Mouse (Mus musculus): ENCODE results near the gene Gla. TPM values are rescaled to one million over a fixed set of nuclear protein-coding genes. Genes with fewer than 3 reads are reported as not detected.

Gla gene
- 8.1 and 8.8 TPM in 2 replicates for polyA plus RNA-seq (2011; ENCODE audit: insufficient read depth, insufficient read length, low read depth, missing spikeins)

GRCm38 (mm10) chrX:134600659-134601379, at the start of gene Gla, which contains the start of gene Hnrnph2:
Gla (minus strand) TSS chrX:134601125.
Hnrnph2 (plus strand) TSS chrX:134601179.
- Histone ChIP-seq H3K27me3 (ENCODE audit: control insufficient read depth, insufficient read depth, low read length, poor library complexity, severe bottlenecking) (no peaks in the 10 kb centered on the region), H3K9ac (ENCODE audit: low read depth, poor library complexity, severe bottlenecking) (peak within 1 kb of the TSS; percentile 92), H3K27ac (ENCODE audit: insufficient read depth, low read length) (peak within 1 kb of the TSS; percentile 80; the same call in 1 of the 2 replicates), H3K36me3 (ENCODE audit: control insufficient read depth, insufficient read depth, low read length, poor library complexity, severe bottlenecking) (no peaks in the 10 kb centered on the region; the same call in 1 of the 2 replicates), H3K4me1 (ENCODE audit: control insufficient read depth, insufficient read depth, low read length) (no peaks in the 10 kb centered on the region), H3K4me3 (ENCODE audit: low read depth, low read length) (peak within 1 kb of the TSS; percentile 97), H3K9me3 (replicated peaks; ENCODE audit: control insufficient read depth, insufficient read depth, low read length, poor library complexity, severe bottlenecking) (no peaks in the 10 kb centered on the region)
- 0 out of 2 replicates have a peak, but pooled peaks have one; percentile 21 for TF ChIP-seq EP300 (IDR thresholded peaks at IDR 0.05; ENCODE audit: insufficient read depth, low read depth, low read length)
- TF ChIP-seq POLR2A (IDR thresholded peaks at IDR 0.05; ENCODE audit: insufficient read depth, low read length), result no peak

- Histone ChIP-seq H3K4me3 (ENCODE audit: low read depth, low read length) (no peak overlapping the region), H3K9ac (ENCODE audit: low read depth, poor library complexity, severe bottlenecking) (no peak overlapping the region), H3K9me3 (replicated peaks; ENCODE audit: control insufficient read depth, insufficient read depth, low read length, poor library complexity, severe bottlenecking) (no peaks in the 10 kb centered on the region), H3K4me1 (ENCODE audit: control insufficient read depth, insufficient read depth, low read length) (no peaks in the 10 kb centered on the region), H3K27me3 (ENCODE audit: control insufficient read depth, insufficient read depth, low read length, poor library complexity, severe bottlenecking) (no peaks in the 10 kb centered on the region), H3K27ac (ENCODE audit: insufficient read depth, low read length) (no peak overlapping the region), H3K36me3 (ENCODE audit: control insufficient read depth, insufficient read depth, low read length, poor library complexity, severe bottlenecking) (no peaks in the 10 kb centered on the region)
- peak; percentile 3 for TF ChIP-seq CTCF (IDR thresholded peaks at IDR 0.05; ENCODE audit: low read depth, low read length)
- TF ChIP-seq EP300 (IDR thresholded peaks at IDR 0.05; ENCODE audit: insufficient read depth, low read depth, low read length), result no peak
- no peak for TF ChIP-seq POLR2A (IDR thresholded peaks at IDR 0.05; ENCODE audit: insufficient read depth, low read length)
These were observed 47.2 kb upstream of the Gla start for GRCm38 (mm10) chrX:134648031-134648692.

- Histone ChIP-seq H3K4me1 (ENCODE audit: control insufficient read depth, insufficient read depth, low read length) (no peaks in the 10 kb centered on the region), H3K36me3 (ENCODE audit: control insufficient read depth, insufficient read depth, low read length, poor library complexity, severe bottlenecking) (no peaks in the 10 kb centered on the region), H3K27me3 (ENCODE audit: control insufficient read depth, insufficient read depth, low read length, poor library complexity, severe bottlenecking) (no peaks in the 10 kb centered on the region), H3K4me3 (ENCODE audit: low read depth, low read length) (no peak overlapping the region), H3K27ac (ENCODE audit: insufficient read depth, low read length) (no peak overlapping the region), H3K9ac (ENCODE audit: low read depth, poor library complexity, severe bottlenecking) (no peak overlapping the region), H3K9me3 (replicated peaks; ENCODE audit: control insufficient read depth, insufficient read depth, low read length, poor library complexity, severe bottlenecking) (no peaks in the 10 kb centered on the region)
- TF ChIP-seq CTCF (IDR thresholded peaks at IDR 0.05; ENCODE audit: low read depth, low read length) (no peak), EP300 (IDR thresholded peaks at IDR 0.05; ENCODE audit: insufficient read depth, low read depth, low read length) (no peak), POLR2A (IDR thresholded peaks at IDR 0.05; ENCODE audit: insufficient read depth, low read length) (no peak)
These were observed 46.5 kb upstream of the Gla start for GRCm38 (mm10) chrX:134647421-134647820.

GRCm38 (mm10) chrX:134646338-134646737, 45.4 kb upstream of the Gla start:
- no peak overlapping the region for H3K9ac ChIP-seq (ENCODE audit: low read depth, poor library complexity, severe bottlenecking)
- H3K4me1 ChIP-seq (ENCODE audit: control insufficient read depth, insufficient read depth, low read length), result no peaks in the 10 kb centered on the region
- no peaks in the 10 kb centered on the region for H3K9me3 ChIP-seq (replicated peaks; ENCODE audit: control insufficient read depth, insufficient read depth, low read length, poor library complexity, severe bottlenecking)
- H3K27me3 ChIP-seq (ENCODE audit: control insufficient read depth, insufficient read depth, low read length, poor library complexity, severe bottlenecking), result no peaks in the 10 kb centered on the region
- no peak for TF ChIP-seq CTCF (IDR thresholded peaks at IDR 0.05; ENCODE audit: low read depth, low read length)
- TF ChIP-seq EP300 (IDR thresholded peaks at IDR 0.05; ENCODE audit: insufficient read depth, low read depth, low read length), result no peak
- TF ChIP-seq POLR2A (IDR thresholded peaks at IDR 0.05; ENCODE audit: insufficient read depth, low read length), result no peak
- H3K4me3 ChIP-seq (ENCODE audit: low read depth, low read length), result no peak overlapping the region
- no peaks in the 10 kb centered on the region for H3K36me3 ChIP-seq (ENCODE audit: control insufficient read depth, insufficient read depth, low read length, poor library complexity, severe bottlenecking)
- no peak overlapping the region for H3K27ac ChIP-seq (ENCODE audit: insufficient read depth, low read length)

GRCm38 (mm10) chrX:134641000-134641760, 40.3 kb upstream of the Gla start:
- no peak for TF ChIP-seq EP300 (IDR thresholded peaks at IDR 0.05; ENCODE audit: insufficient read depth, low read depth, low read length)
- TF ChIP-seq CTCF (IDR thresholded peaks at IDR 0.05; ENCODE audit: low read depth, low read length), result no peak
- no peak for TF ChIP-seq POLR2A (IDR thresholded peaks at IDR 0.05; ENCODE audit: insufficient read depth, low read length)
- Histone ChIP-seq H3K27me3 (ENCODE audit: control insufficient read depth, insufficient read depth, low read length, poor library complexity, severe bottlenecking) (no peaks in the 10 kb centered on the region), H3K9ac (ENCODE audit: low read depth, poor library complexity, severe bottlenecking) (no peak overlapping the region), H3K27ac (ENCODE audit: insufficient read depth, low read length) (no peak overlapping the region), H3K9me3 (replicated peaks; ENCODE audit: control insufficient read depth, insufficient read depth, low read length, poor library complexity, severe bottlenecking) (no peaks in the 10 kb centered on the region), H3K4me1 (ENCODE audit: control insufficient read depth, insufficient read depth, low read length) (no peaks in the 10 kb centered on the region), H3K4me3 (ENCODE audit: low read depth, low read length) (no peak overlapping the region), H3K36me3 (ENCODE audit: control insufficient read depth, insufficient read depth, low read length, poor library complexity, severe bottlenecking) (no peaks in the 10 kb centered on the region)
